Comparison of ENCODE assay signal across 26 mouse cellular contexts in genomic region chr5:111720726-111721125, GRCm38 (mm10). TPM values are rescaled to one million over a fixed set of nuclear protein-coding genes. Genes with fewer than 3 reads are reported as not detected.
DNase-seq lines count a peak whose midpoint lies in the region; ATAC-seq and TF ChIP-seq lines count a peak whose summit lies in the region.
"Had no signal": no experiment of that assay in that cellular context is flagged by ENCODE, and none has a peak within 500 bp of the region (broad histone marks: within the 10 kb centered on the region; RNA-seq: fewer than 3 reads in every experiment).

No protein-coding gene starts in this region.

- peaks cover 18% of the 10 kb centered on the region; the same call in 1 of the 2 replicates for H3K27me3 ChIP-seq in hindbrain, embryonic 10.5 days (ENCODE audit: insufficient read depth, poor library complexity, severe bottlenecking)
- H3K27me3 ChIP-seq in hindbrain, embryonic 13.5 days, result 0 out of 2 replicates have a peak, but pooled peaks cover 5% of the 10 kb centered on the region
- H3K27me3 ChIP-seq in forebrain, embryonic 16.5 days (replicated peaks; ENCODE audit: control insufficient read depth, insufficient read depth, low read length), result no peaks in the 10 kb centered on the region

- no peak for DNase-seq in hindbrain, embryonic 10.5 days (ENCODE audit: low spot score)
- DNase-seq in brain, embryonic 14.5 days (ENCODE audit: low read depth), result peak; percentile 93
- DNase-seq in right cerebral cortex, postnatal 10 days (ENCODE audit: low spot score in 2 of 2), result peak; percentile 70 to 86
- DNase-seq in adrenal gland, adult 8-10 months, result no peak
- DNase-seq in embryo, embryonic 11 days, result no peak
- DNase-seq: adrenal gland, postnatal 36 days; cerebellum, adult 9-11 months; kidney, adult 2 months; kidney, postnatal 14 days; lung, postnatal 14 days had no signal

- no peaks in the 10 kb centered on the region for H3K9me3 ChIP-seq in hindbrain, embryonic 10.5 days
- no peaks in the 10 kb centered on the region for H3K9me3 ChIP-seq in hindbrain, embryonic 13.5 days
- no peaks in the 10 kb centered on the region for H3K9me3 ChIP-seq in forebrain, embryonic 16.5 days (ENCODE audit: control insufficient read depth, low read length)
- H3K9me3 ChIP-seq: embryonic facial prominence, embryonic 10.5 days; heart, embryonic 15.5 days; limb, embryonic 12.5 days; megakaryocyte, embryonic 14.5 days had no signal

- H3K4me1 ChIP-seq in hindbrain, embryonic 10.5 days (replicated peaks), result peaks cover 31% of the 10 kb centered on the region
- H3K4me1 ChIP-seq in hindbrain, embryonic 13.5 days (replicated peaks), result peaks cover 32% of the 10 kb centered on the region
- peaks cover 36% of the 10 kb centered on the region for H3K4me1 ChIP-seq in forebrain, embryonic 16.5 days (replicated peaks; ENCODE audit: control insufficient read depth, insufficient read depth, low read length)
- H3K4me1 ChIP-seq: megakaryocyte, embryonic 14.5 days had no signal

- no peak overlapping the region for H3K4me2 ChIP-seq in hindbrain, embryonic 13.5 days
- no peak overlapping the region for H3K4me2 ChIP-seq in forebrain, embryonic 16.5 days (ENCODE audit: low read length)
- H3K4me2 ChIP-seq: heart, embryonic 15.5 days; limb, embryonic 12.5 days had no signal

- TF ChIP-seq POLR2A in brain, embryonic 14.5 days (IDR thresholded peaks at IDR 0.05; ENCODE audit: borderline replicate concordance, extremely low read depth, insufficient read depth, insufficient read length, poor library complexity, severe bottlenecking), result no peak

- H3K36me3 ChIP-seq in hindbrain, embryonic 10.5 days, result no peaks in the 10 kb centered on the region
- H3K36me3 ChIP-seq in hindbrain, embryonic 13.5 days, result no peaks in the 10 kb centered on the region
- no peaks in the 10 kb centered on the region for H3K36me3 ChIP-seq in forebrain, embryonic 16.5 days (ENCODE audit: control insufficient read depth, insufficient read depth)
- H3K36me3 ChIP-seq: embryonic facial prominence, embryonic 10.5 days; heart, embryonic 15.5 days; limb, embryonic 12.5 days had no signal

- no peak overlapping the region for H3K9ac ChIP-seq in hindbrain, embryonic 13.5 days
- H3K9ac ChIP-seq in forebrain, embryonic 16.5 days (replicated peaks; ENCODE audit: low read depth, low read length), result no peak overlapping the region
- H3K9ac ChIP-seq: heart, embryonic 15.5 days; limb, embryonic 12.5 days; liver, embryonic 14.5 days had no signal

- WGBS in hindbrain, embryonic 10.5 days, result 83% methylated on average over 9 of the region's 9 CpGs
- WGBS in hindbrain, embryonic 13.5 days, result 78% methylated on average over 9 of the region's 9 CpGs
- 54% methylated on average over 9 of the region's 9 CpGs for WGBS in forebrain, embryonic 16.5 days

- H3K27ac ChIP-seq in hindbrain, embryonic 10.5 days, result 0 out of 2 replicates have a peak overlapping the region, but pooled peaks have one; percentile 30
- H3K27ac ChIP-seq in hindbrain, embryonic 13.5 days, result no peak overlapping the region
- peak overlapping the region; percentile 80 for H3K27ac ChIP-seq in forebrain, embryonic 16.5 days (ENCODE audit: low read length)
- H3K27ac ChIP-seq: embryonic facial prominence, embryonic 10.5 days; heart, embryonic 15.5 days; limb, embryonic 12.5 days; liver, embryonic 14.5 days had no signal

- H3K4me3 ChIP-seq in hindbrain, embryonic 10.5 days, result no peak overlapping the region
- H3K4me3 ChIP-seq in hindbrain, embryonic 13.5 days, result no peak overlapping the region
- no peak overlapping the region for H3K4me3 ChIP-seq in forebrain, embryonic 16.5 days (replicated peaks; ENCODE audit: low read length)
- H3K4me3 ChIP-seq: embryonic facial prominence, embryonic 10.5 days; erythroblast, embryonic 14.5 days; heart, embryonic 15.5 days; limb, embryonic 12.5 days; megakaryocyte, embryonic 14.5 days had no signal

- ATAC-seq in hindbrain, embryonic 13.5 days (ENCODE audit: low FRiP score), result no peak
- ATAC-seq in forebrain, embryonic 16.5 days, result peak; percentile 27; the same call in 1 of the 2 replicates
- ATAC-seq: activated CD4-positive, CD25-positive, alpha-beta regulatory T cell, adult 4 months; Patski had no signal

- no peak for TF ChIP-seq CTCF in brain, embryonic 14.5 days (IDR thresholded peaks at IDR 0.05; ENCODE audit: borderline replicate concordance, extremely low read depth, insufficient read depth, insufficient read length)

RNA-seq across cellular contexts. Expression of gene Gm26897, which starts 13.0 kb away (rescaled TPM):
- polyA plus RNA-seq in hindbrain, embryonic 10.5 days (2016; fragmentation: Nextera tagmentation; extraction: Ambion mirVana), result not detected in 2 replicates
- polyA plus RNA-seq in hindbrain, embryonic 13.5 days (2015; fragmentation: Nextera tagmentation; extraction: Ambion mirVana), result not detected in 2 replicates
- polyA plus RNA-seq in brain, embryonic 14.5 days (2012; rRNA removed), result not detected in 2 replicates
- not detected in 2 replicates for polyA plus RNA-seq in forebrain, embryonic 16.5 days (2015; fragmentation: Nextera tagmentation; extraction: Ambion mirVana)
- not detected for total RNA-seq in adrenal gland, adult 8-10 months (2022)
- total RNA-seq: adrenal gland, postnatal 36 days; gastrocnemius, adult 18-20 months; granulocyte monocyte progenitor cell, adult 5-6 weeks; hematopoietic stem cell, adult 5-6 weeks; layer of hippocampus, postnatal 10 days; midbrain, postnatal 0 days had no signal
- polyA plus RNA-seq: activated CD4-positive, CD25-positive, alpha-beta regulatory T cell, adult 4 months; embryonic facial prominence, embryonic 10.5 days; erythroblast, embryonic 14.5 days; heart, embryonic 15.5 days; kidney, adult 2 months; limb, embryonic 12.5 days; liver, embryonic 14.5 days; midbrain, postnatal 0 days; Patski; small intestine, adult 2 months had no signal

Comparison
In these comparisons a context has a peak if more than half of its experiments do, and no peak if none do; other contexts are left out.
1. DNase-seq: peak in brain, embryonic 14.5 days (single experiment) and right cerebral cortex, postnatal 10 days (2 of 2); none in hindbrain, embryonic 10.5 days (single experiment), adrenal gland, adult 8-10 months (single experiment) and embryo, embryonic 11 days (single experiment).